9 mouse cellular contexts compared by ENCODE assay signal in genomic region chr11:120224488-120225255, GRCm38 (mm10). TPM values are rescaled to one million over a fixed set of nuclear protein-coding genes. Genes with fewer than 3 reads are reported as not detected.
DNase-seq lines count a peak whose midpoint lies in the region; ATAC-seq and TF ChIP-seq lines count a peak whose summit lies in the region.
"Had no signal": no experiment of that assay in that cellular context is flagged by ENCODE, and none has a peak within 500 bp of the region (broad histone marks: within the 10 kb centered on the region; RNA-seq: fewer than 3 reads in every experiment).

No protein-coding gene starts in this region.

- H3K9ac ChIP-seq in embryonic facial prominence, embryonic 15.5 days: no peak overlapping the region
- H3K9ac ChIP-seq in intestine, embryonic 16.5 days (ENCODE audit: low read depth, low read length): peak overlapping the region; percentile 54
- H3K9ac ChIP-seq in liver, postnatal 0 days (replicated peaks): peak overlapping the region; percentile 38; the same call in 1 of the 2 replicates

- WGBS in lung, adult 2 months: 35% methylated on average over 11 of the region's 11 CpGs
- WGBS in embryonic facial prominence, embryonic 15.5 days: 34% methylated on average over 11 of the region's 11 CpGs
- 39% methylated on average over 11 of the region's 11 CpGs for WGBS in intestine, embryonic 16.5 days
- WGBS in liver, postnatal 0 days (ENCODE audit: insufficient replicate concordance): 39% methylated on average over 11 of the region's 11 CpGs

- no peak for TF ChIP-seq CTCF in lung, adult 2 months (IDR thresholded peaks at IDR 0.05; ENCODE audit: insufficient read depth, low read length)
- TF ChIP-seq CTCF in liver, postnatal 0 days (IDR thresholded peaks at IDR 0.05; ENCODE audit: low read depth): no peak

- peak overlapping the region; percentile 31 for H3K4me3 ChIP-seq in lung, adult 2 months (replicated peaks; ENCODE audit: extremely low read depth, low read depth, low read length)
- H3K4me3 ChIP-seq in embryonic facial prominence, embryonic 15.5 days (replicated peaks): peak overlapping the region; percentile 21
- peak overlapping the region; percentile 10; the same call in 1 of the 2 replicates for H3K4me3 ChIP-seq in intestine, embryonic 16.5 days (ENCODE audit: low read length)
- H3K4me3 ChIP-seq in liver, postnatal 0 days (ENCODE audit: low read depth, low read length): no peak overlapping the region

- H3K4me2 ChIP-seq in embryonic facial prominence, embryonic 15.5 days (replicated peaks): peak overlapping the region; percentile 47
- H3K4me2 ChIP-seq in intestine, embryonic 16.5 days (ENCODE audit: low read depth, low read length): peak overlapping the region; percentile 40
- H3K4me2 ChIP-seq in liver, postnatal 0 days (ENCODE audit: low read depth, low read length): peak overlapping the region; percentile 64

- 0 out of 2 replicates have a peak overlapping the region, but pooled peaks have one; percentile 55 for H3K27ac ChIP-seq in embryonic facial prominence, embryonic 15.5 days (replicated peaks)
- peak overlapping the region; percentile 84 for H3K27ac ChIP-seq in intestine, embryonic 16.5 days (ENCODE audit: low read length)
- H3K27ac ChIP-seq in liver, postnatal 0 days (ENCODE audit: low read depth): no peak overlapping the region

- H3K36me3 ChIP-seq in embryonic facial prominence, embryonic 15.5 days: no peaks in the 10 kb centered on the region
- no peaks in the 10 kb centered on the region for H3K36me3 ChIP-seq in intestine, embryonic 16.5 days (ENCODE audit: control insufficient read depth, insufficient read depth, low read length)
- no peaks in the 10 kb centered on the region for H3K36me3 ChIP-seq in liver, postnatal 0 days (replicated peaks; ENCODE audit: insufficient read depth, low read length)

- H3K27me3 ChIP-seq in embryonic facial prominence, embryonic 15.5 days: no peaks in the 10 kb centered on the region
- H3K27me3 ChIP-seq in intestine, embryonic 16.5 days (replicated peaks; ENCODE audit: control insufficient read depth, insufficient read depth, low read length): no peaks in the 10 kb centered on the region
- peaks cover 21% of the 10 kb centered on the region for H3K27me3 ChIP-seq in liver, postnatal 0 days (ENCODE audit: insufficient read depth, low read length)
- H3K27me3 ChIP-seq: Patski had no signal

- no peak for DNase-seq in lung, adult 2 months
- no peak for DNase-seq in lung, postnatal 25 days (ENCODE audit: low spot score)
- DNase-seq in liver, postnatal 0 days: peak; percentile 15
- DNase-seq in spleen, adult 18-20 months: no peak
- DNase-seq in spleen, postnatal 36 days (ENCODE audit: low spot score in 2 of 2): no peak

- no peak for ATAC-seq in embryonic facial prominence, embryonic 15.5 days (ENCODE audit: insufficient number of reproducible peaks, low FRiP score, low TSS enrichment, low read depth)
- no peak; the same call in 1 of the 2 replicates for ATAC-seq in intestine, embryonic 16.5 days
- ATAC-seq in liver, postnatal 0 days: no peak
- ATAC-seq in CD4-positive, CD25-positive, alpha-beta regulatory T cell, adult 4 months: no peak
- ATAC-seq: Patski had no signal

- H3K4me1 ChIP-seq in lung, adult 2 months (ENCODE audit: control insufficient read depth, insufficient read depth, low read length): peaks cover 16% of the 10 kb centered on the region
- H3K4me1 ChIP-seq in embryonic facial prominence, embryonic 15.5 days: peaks cover 84% of the 10 kb centered on the region
- peaks cover 95% of the 10 kb centered on the region for H3K4me1 ChIP-seq in intestine, embryonic 16.5 days (ENCODE audit: control insufficient read depth, insufficient read depth, low read length)
- H3K4me1 ChIP-seq in liver, postnatal 0 days (ENCODE audit: insufficient read depth): peaks cover 43% of the 10 kb centered on the region

- no peak for TF ChIP-seq EP300 in liver, postnatal 0 days (IDR thresholded peaks at IDR 0.05; ENCODE audit: low read depth)

- no peaks in the 10 kb centered on the region for H3K9me3 ChIP-seq in embryonic facial prominence, embryonic 15.5 days (replicated peaks)
- H3K9me3 ChIP-seq in intestine, embryonic 16.5 days (ENCODE audit: control insufficient read depth, low read length): no peaks in the 10 kb centered on the region
- H3K9me3 ChIP-seq in liver, postnatal 0 days (ENCODE audit: low read length): no peaks in the 10 kb centered on the region

- peak; percentile 20; the same call in 1 of the 2 replicates for TF ChIP-seq POLR2A in lung, adult 2 months (IDR thresholded peaks at IDR 0.05; ENCODE audit: borderline replicate concordance, extremely low read depth, low read depth, low read length)

RNA-seq across cellular contexts. Expression of gene Bahcc1, which starts 8.1 kb away (rescaled TPM):
- polyA plus RNA-seq in lung, adult 2 months (2012; rRNA removed): 10.8 and 12.4 TPM in 2 replicates
- polyA plus RNA-seq in embryonic facial prominence, embryonic 15.5 days (2015; fragmentation: Nextera tagmentation; extraction: Ambion mirVana): 7.9 and 9.3 TPM in 2 replicates
- 4.9 and 5.7 TPM in 2 replicates for polyA plus RNA-seq in intestine, embryonic 16.5 days (2015; fragmentation: Nextera tagmentation; extraction: Ambion mirVana)
- 1.1 and 1.2 TPM in 2 replicates for polyA plus RNA-seq in liver, postnatal 0 days (2015; fragmentation: Nextera tagmentation; extraction: Ambion mirVana)
- not detected for polyA plus RNA-seq in CD4-positive, CD25-positive, alpha-beta regulatory T cell, adult 4 months (2017; shearing (Covaris generic))
